Mouse (Mus musculus): ENCODE results near the gene Rag2.

Rag2 gene

DNA sequence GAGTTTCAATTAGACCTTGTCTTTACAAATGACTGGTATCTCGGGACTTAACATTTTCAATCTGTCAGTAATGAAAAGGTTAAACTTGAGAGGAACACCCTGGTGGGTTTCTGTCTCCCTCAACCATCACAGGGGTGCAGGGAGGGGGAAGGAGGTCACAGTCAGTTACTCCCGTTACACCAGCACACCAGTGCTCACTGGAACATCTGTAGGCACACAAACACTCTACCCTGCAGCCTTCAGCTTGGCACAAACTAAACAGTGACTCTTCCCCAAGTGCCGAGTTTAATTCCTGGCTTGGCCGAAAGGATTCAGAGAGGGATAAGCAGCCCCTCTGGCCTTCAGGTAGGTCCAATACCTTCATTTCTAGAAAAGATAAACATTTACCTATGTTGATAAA lies at the start of gene Rag2:
Rag2 (plus strand) TSS at position 193 of the 400 bp plus-strand sequence.
- in situ Hi-C loops (cut with MboI, MseI) = no loop called here

DNA sequence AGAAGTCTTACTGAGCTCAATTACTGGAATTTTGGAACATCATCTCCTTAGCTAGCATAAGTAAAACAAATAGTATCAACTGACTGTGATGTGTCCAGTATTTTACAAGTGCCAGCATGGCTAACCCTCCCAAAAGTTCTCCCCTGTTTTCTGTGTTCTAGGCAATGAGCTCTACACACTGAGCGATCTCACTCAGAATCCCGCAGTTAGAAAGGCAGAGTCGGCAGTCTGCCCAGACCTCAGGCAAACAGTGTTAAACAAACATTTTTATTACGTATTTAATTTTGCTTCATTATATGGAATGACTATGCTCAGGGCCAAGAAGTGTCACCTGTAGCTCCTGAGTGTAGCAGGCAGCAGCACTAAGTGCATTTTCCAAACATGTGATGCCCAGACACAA lies 47.3 kb upstream of the Rag2 start:
- in situ Hi-C loops (cut with MboI, MseI) = no loop called here

DNA sequence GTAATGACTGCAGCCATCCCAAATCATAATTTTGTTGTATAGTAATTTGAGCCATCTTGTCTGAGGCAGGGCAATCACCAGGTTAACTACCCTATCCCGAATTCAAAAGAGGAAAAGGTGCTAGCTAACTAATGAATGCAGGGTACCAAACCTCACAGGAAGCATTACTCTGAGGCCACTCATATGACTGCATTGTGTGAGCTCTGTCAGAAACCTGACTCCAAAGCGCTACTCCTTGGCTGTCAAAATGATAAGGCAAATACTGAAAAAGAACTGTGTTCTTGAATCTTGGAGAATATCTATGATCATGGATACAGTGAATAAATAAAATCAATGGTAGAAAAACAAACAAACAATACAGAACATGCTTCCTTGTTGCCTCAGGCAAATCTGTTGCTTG lies 44.5 kb upstream of the Rag2 start:
- in situ Hi-C loops (cut with MboI, MseI) = no loop called here

DNA sequence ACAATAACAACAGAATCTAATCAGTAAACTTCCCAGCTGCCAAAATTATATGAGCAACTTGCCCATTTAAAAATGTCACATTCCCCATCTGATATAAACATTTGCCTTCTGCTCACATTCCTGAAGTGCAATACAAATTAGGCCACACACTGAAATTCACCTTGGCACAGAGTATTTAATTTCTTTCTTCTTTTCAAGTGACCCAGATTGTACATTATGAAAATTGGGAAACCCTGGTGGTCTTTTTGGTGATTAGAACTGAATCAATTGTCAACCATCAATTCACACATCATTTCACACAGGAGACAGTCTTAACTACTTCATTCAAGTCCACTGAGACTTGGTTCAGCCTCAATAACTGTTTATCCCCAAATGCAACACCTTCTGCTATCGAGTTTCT lies 44.1 kb upstream of the Rag2 start:
- in situ Hi-C loops (cut with MboI, MseI) = no loop called here

DNA sequence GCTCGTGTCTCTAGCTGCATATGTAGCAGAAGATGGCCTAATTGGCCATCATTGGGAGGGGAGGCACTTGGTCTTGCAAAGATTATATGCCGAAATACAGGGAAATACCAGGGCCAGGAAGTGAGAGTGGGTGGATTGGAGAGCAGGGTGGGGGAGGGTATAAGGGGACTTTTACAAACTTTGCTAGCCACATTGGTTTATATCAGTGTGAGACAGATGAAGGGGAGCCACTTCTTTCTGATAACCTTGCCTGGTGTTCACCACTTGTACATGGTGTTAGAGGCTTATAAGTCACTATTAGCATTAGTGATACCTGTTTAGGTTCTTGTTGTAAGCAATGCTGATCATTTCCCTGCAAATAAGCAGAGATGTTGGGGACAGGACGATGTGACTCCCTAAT lies 43.5 kb upstream of the Rag2 start:
- in situ Hi-C loops (cut with MboI, MseI) = no loop called here

DNA sequence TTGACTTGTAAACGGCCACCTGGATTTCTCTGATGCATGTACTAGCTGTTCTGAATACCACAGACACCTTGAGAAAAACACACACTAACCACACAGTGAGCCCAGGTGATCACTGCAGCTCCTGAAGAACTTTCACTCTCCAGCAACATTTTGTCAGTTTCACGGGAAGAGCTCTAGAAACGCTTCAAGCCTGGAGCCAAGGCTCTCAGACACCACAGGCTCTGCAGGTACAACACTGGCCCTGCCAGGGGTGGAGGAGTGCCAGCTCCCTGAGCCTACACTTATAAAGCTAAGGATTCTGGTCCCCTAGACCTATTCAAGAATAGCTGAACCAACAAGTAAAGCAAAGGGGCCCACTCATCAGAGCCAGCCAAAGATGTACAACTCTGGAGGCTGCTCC lies 43.1 kb upstream of the Rag2 start:
- in situ Hi-C loops (cut with MboI, MseI) = no loop called here

DNA sequence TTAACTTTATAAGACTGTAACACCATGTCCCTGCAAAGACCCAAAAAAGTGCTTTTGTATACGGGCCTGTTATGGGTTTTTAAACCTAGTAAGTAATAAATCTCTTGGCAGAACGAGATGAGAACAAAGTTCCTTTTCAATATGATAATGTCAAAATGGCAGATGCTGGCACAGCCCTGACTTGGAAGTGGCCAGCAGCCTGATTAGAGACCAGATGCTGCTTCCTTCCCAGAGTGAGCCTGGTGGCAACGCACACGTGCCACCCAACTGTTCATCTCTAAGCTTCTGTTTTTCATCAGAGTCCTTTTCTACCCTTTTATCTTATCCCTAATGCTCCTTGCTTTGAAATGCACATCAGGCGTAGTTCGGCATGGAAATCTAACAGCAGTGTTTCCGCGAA lies 33.2 kb upstream of the Rag2 start:
- in situ Hi-C loops (cut with MboI, MseI) = no loop called here

DNA sequence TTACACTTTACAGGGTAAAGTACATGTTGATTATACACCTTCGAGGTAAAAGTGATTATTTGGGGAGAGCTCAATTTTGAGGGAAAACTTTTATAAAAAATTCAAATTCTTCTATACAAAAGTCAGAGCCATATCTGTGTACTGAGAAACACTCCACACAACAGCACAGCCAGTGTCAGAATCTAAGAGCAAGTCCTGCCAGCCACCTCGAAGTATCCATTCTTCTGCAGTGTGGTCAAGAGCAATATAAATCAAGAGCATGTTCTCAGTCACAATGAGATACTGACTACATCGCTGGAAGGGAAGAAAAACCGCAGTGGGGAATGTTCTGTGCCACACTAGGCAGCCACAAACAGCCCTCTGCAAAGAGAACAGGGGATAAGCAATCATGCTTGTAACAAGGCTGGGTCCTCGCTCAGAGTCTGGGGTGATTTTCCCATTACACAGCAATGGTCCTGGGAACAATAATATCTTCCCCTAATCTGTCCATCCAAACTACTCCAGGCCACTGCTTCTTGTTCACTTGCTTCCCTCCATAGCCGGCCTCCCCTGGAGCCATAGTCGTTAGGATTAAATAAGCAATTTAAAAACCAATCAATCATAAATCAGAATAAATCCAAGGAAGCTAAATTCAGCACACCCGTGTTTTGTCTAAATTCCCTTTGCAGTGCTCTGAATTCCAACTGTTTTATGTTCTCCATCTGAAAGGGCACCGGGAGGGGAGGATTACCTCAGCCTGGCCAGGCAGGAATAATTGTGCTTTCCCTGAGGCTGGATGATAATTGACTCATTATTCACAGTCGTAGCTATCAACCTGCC lies 32.3 kb upstream of the Rag2 start:
- in situ Hi-C loops (cut with MboI, MseI) = no loop called here

DNA sequence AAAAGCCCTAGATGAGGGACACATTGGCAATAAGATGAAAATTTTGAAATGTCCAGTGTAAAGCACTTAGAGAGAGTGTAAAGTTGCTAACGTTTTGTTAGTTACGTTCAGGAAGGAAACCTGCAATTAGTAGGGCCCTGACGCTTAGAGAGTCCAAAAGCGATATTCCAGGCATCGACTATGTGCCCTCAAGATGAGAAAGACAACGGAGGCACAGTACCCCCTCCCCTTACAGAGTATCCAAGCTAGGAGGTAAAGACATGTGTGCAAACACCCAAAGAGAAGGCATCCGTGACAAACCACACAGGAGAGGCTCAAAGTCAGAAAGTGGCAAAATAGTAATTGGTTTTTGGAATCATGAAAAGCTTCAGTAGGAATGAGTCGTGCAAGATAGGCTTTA lies 31.6 kb upstream of the Rag2 start:
- in situ Hi-C loops (cut with MboI, MseI) = no loop called here

DNA sequence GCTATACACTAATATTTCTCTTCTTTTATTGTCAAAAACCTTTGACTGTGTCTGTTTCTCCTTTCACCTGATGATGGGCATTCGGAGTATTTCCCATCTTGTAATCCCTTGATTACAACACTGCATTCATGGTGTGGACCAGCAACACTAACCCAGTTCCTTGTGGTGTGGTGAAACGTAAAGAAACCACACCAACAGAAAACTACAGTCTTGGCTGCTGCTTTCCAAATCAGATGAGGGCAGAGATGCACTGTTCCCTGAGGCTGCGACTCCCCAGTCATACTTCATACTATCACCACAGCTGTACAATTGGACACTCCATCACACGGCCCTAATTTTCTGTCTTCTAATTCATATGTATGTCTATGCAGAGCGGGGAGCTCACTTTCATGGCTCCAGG lies 29.8 kb upstream of the Rag2 start:
- in situ Hi-C loops (cut with MboI, MseI) = no loop called here

DNA sequence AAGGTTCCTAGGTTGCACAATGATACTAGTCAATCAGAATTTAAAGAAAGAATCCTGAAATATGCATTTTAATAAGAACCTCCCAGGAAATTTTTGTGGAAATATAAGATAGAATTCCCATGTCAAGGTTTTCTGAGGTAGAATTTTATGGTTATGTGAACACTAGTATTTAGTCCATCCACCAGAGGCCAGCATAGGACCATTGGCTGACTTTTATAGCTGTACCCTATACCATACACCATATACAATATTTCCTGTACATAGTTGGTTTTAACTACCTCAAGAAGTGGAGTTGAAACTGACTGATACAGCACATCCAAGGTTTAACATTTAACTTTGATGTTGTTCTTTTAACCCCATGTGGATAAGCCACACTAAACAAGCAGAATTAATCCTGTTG lies 27.3 kb upstream of the Rag2 start:
- in situ Hi-C loops (cut with MboI, MseI) = no loop called here

DNA sequence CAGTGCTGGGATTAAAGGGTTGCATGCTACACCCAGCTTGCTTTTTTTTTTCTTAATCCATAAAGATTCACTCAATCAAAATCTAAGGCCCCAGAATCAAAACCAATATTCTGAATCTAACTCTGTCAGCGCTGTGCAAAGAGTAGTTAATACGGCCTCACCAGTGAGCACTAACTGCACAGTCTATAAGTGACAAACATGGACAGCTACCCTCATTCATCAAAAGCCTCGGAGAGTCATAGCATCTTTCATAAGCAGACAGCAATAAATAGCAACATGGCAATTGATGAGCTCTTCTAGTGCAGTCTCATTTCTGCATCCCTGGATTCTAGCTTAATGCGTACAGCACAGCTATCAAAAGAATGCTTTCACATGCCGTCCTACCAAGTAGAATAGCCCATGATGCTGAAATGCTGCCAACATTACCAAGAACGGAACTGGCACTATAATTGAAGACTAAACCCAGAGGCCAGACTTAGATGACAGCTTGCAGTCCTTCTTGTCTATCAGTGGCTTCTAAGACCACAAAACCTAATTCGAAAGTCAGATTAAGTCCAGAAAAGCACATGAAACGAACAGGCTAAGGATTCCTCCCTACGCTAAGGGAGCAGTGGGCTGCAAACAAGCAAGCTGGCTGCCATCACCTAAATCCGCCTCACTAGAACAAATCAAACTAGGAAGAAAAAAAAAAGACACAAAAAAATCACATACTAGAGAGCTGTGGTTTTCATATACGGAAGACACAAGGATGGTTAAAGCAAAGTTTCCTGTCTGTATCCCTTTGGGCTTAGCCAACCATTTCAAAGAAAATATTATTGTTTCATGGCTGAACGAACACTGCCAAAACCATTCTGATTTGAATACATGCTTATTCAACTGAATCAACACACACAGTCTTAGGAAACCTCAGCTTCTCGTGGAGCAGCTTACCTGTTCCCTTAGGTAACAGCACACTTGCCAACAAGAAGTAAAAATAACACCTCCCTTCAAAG lies 26.0 kb upstream of the Rag2 start:
- in situ Hi-C loops (cut with MboI, MseI) = no loop called here

DNA sequence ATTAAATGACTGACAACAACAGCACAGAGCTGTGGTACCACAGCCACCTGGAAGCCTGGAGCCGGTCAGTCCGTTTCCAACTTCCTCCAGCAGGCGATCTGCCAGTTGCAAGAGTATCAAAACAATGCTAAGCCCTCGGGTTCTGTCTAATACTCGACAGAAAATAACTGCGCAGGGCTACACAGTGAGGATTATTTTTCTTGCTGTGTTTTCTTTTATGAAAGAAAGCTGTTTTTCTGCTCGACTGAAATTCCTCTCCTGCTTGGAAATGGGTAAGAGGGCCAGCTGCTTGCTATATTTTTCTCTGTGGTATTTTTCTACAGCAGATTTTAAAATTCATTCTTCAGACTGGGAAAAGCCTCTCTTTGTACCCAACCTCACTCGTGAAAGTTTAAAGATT lies 23.8 kb upstream of the Rag2 start:
- in situ Hi-C loops (cut with MboI, MseI) = no loop called here

DNA sequence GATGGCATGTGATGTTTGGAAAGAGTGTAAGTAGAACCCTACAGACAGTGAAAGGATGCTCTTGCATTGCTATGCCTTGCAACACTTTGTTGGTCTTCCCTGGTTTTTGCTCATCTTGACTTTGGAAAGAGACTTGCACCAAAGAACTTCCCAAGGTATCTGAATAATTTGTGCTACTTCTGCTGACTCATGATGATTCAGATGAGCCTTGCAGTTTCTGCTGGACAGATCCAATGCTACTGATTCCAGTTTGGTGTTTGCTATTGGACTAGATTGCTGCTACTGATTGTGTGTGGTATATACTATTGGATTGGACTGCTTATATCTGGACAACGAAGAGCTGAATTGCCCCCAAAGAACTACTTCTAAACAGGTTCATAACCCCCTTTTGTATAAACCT lies 21.4 kb upstream of the Rag2 start:
- in situ Hi-C loops (cut with MboI, MseI) = no loop called here

DNA sequence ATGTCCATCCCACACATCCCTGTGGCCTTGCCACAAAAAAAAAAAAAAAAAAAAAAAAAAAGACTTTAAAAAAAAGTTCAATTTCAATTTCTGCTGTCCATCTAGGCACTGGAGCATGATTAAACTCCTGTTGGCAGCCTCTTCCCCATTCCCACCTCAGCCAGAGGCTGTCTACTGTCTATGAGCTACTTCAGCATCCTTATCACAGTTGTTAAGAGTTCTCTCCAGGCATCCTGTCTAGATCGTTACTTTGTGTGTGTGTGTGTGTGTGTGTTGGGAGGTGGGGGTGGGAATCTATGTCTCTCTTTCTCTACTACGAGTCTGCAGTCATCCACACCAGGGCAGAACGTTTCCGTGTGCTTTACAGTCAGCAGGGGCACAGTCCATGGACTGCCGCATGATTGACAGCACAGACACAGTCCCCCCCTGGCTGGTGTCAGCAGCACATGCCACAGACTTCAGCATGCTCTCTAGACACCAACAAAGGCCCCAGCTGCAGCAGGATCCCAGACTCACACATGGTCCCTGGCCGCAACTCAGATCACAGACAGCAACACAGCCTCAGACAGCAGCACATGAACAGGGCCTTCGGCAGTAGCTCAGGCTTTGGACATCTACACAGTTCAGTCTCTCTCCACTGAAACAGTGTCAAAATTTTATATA lies 16.2 kb upstream of the Rag2 start:
- in situ Hi-C loops (cut with MboI, MseI) = no loop called here

DNA sequence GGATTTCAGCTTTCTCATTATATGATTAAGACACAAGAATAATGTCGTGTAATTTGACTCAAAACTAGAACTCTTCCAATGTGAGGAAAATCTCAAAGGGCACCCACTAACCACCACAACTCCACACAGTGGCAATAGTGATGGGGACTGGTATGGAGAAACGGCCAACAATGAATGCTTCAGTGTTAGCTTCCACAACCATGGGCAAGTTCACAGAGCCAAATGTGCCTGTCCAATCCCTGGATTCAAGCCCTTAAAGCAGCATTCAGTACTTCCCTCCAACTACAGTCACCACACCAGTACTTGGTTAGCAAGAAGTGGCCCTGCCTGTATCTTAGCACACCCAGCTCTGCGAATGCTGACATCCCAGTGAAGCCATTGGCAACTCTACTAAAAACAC lies 13.7 kb upstream of the Rag2 start:
- in situ Hi-C loops (cut with MboI, MseI) = no loop called here

DNA sequence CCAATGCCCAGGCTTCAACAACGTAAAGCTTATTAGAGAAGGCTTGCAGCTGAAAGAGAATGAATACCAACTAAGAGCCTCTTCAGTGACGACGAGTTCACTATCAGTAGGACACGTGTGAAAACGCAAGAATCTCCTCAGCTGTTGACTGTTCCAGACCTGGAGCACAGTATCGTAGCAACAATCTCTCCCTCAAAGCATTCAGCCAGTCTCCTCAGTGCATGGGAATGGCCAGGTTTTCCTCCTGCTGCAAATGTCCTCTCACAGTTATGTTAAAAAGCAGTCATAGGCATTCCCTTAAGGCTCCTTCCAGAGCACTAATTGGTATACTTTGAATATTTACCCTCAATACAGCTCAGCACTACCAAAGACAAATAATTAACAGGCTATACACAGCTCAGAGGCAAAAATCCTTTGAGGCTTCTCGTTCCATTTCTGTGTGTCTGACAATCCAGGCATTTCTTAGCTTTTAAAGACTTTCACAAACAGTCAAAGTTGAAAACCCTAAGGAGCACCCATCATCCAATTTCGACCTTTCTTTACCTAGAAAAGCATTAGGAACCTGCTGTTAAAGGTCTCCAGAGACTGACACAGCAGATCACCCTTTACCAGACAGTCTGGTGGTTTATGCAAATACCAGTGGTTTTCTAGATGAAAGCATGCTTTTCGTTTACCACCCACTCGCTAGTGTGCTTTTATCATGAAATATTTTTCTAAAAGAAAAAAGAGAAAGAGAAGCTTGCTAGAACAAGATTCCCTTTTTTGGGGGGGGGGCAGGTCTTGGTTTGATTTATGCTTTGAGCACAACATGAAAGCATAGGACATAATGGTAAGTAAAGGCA lies 8.8 kb upstream of the Rag2 start:
- in situ Hi-C loops (cut with MboI, MseI) = no loop called here

DNA sequence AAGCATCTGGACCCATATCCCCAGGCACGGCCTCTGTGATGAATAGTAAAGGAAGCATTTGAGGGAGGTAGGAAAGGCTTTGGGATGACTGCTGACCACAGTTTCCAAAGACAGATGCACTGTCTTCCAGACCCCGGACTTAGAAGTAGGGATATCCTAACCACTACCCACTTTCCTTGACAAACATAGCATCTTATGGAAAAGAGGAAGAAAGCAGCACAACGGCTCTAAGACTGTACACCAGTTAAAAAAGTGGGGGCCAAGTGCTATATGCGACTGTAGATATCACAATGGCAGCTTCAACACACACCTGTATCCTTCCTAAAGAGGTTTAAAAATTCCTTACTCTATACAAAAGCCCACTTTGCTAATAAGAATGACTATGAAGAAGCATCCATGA lies 6.1 kb upstream of the Rag2 start:
- in situ Hi-C loops (cut with MboI, MseI) = no loop called here

DNA sequence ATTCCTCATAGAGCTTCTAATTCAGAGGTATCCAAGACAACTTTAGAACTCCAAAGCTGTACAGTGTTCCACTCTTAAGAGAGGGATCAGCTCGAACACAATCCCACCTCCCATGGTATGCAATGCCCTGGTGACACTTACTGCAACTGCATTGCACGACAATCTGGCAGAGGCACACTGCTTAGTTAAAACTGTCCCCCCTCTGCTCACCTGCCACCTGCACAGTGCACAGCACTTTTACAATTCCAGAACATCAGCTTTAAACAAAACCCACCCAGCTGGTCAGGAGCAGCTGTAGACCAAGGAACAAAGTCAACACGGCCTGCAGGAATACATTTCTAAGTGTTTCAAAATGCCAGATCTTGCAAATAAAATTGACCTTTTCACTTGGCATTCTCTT lies 3.6 kb upstream of the Rag2 start:
- in situ Hi-C loops (cut with MboI, MseI) = no loop called here

DNA sequence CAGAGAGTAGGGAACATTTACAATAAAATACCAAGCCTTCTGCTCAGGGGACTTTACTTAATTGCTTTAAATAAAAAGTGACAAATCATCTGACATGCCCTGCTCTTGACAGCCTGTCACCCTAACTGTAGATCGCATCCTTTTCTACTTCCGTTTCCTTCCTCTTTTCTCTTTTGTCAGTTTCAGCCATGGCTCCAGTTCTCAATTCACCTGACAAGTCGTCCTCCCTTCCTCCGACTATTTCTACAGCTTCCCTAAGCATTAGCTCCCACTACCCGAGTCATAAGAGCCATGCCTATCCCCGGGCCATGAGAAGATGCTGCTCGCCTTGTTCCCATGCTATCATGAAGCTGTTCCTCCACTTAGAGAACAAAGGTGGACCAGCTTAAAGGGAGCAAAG lies 2.9 kb upstream of the Rag2 start:
- in situ Hi-C loops (cut with MboI, MseI) = no loop called here

DNA sequence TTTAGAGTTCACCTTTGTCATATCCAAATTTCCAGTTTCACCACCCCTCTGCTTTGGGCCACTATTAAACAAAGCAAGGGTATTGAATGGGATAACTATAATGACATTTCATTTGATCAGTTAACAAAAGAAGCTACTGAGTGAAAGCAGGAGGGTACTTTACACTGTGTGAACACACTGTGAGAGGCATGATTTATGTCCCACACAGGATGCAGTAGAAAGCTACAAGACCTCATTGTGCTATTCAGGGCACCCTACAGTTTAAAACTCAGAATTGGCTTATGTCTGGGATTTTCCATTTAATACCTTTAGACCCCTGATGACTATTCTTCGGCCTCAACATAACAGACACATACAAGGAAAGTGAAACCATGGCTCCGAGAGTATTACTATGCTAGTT lies 1.5 kb upstream of the Rag2 start:
- in situ Hi-C loops (cut with MboI, MseI) = no loop called here
